Mouse (Mus musculus) neural tube, embryonic 11.5 days (tissue): Measurements from ENCODE around the gene Nanog. TPM values are rescaled to one million over a fixed set of nuclear protein-coding genes. Genes with fewer than 3 reads are reported as not detected.

ENCODE experiments used
- ATAC-seq: fragments of 200-750 bp; cut with Nextera tagmentation; 2 replicates; pipeline ENCODE4 v1.8.0; 2017; ENCODE audit warnings: moderate number of reproducible peaks, mild to moderate bottlenecking, moderate TSS enrichment, moderate library complexity; ENCODE audit not compliant: insufficient read depth, low FRiP score, low TSS enrichment
- DNase-seq: peaks from one replicate; pipeline ENCODE4 v3.0.0-alpha.2; 2015; ENCODE audit warnings: low spot score
- H3K27ac ChIP-seq: fragments of 300-500 bp; sonication (generic); 2 replicates; pipeline ENCODE4 v1.5.1; 2014; ENCODE audit warnings: low read depth, mild to moderate bottlenecking, low read length
- H3K27me3 ChIP-seq: fragments of 300-500 bp; sonication (generic); 2 replicates; pipeline ENCODE4 v1.6.1; 2014; ENCODE audit warnings: mild to moderate bottlenecking, low read length, mixed read lengths; ENCODE audit not compliant: control insufficient read depth, insufficient read depth
- H3K36me3 ChIP-seq: fragments of 300-500 bp; sonication (generic); 2 replicates; pipeline ENCODE4 v1.6.1; 2014; ENCODE audit warnings: mild to moderate bottlenecking, low read length, moderate library complexity, mixed read lengths; ENCODE audit not compliant: control insufficient read depth, insufficient read depth
- H3K4me1 ChIP-seq: fragments of 300-500 bp; sonication (generic); 2 replicates; pipeline ENCODE4 v1.6.1; 2014; ENCODE audit warnings: low read length, mixed read lengths; ENCODE audit not compliant: control insufficient read depth, insufficient read depth
- H3K4me2 ChIP-seq: fragments of 300-500 bp; sonication (generic); 2 replicates; pipeline ENCODE4 v1.6.1; 2014; ENCODE audit warnings: low read depth, mild to moderate bottlenecking, moderate library complexity
- H3K4me3 ChIP-seq: fragments of 300-500 bp; sonication (generic); 2 replicates; pipeline ENCODE4 v1.5.1; 2014; ENCODE audit warnings: low read depth, low read length
- H3K9ac ChIP-seq: fragments of 300-500 bp; sonication (generic); 2 replicates; pipeline ENCODE4 v1.6.1; 2014; ENCODE audit warnings: mild to moderate bottlenecking, low read length
- H3K9me3 ChIP-seq: fragments of 300-500 bp; sonication (generic); 2 replicates; pipeline ENCODE4 v1.6.1; 2016; ENCODE audit warnings: low read length; ENCODE audit not compliant: control insufficient read depth
- WGBS: fragments of 180-500 bp; shearing (Covaris S2); extraction: QIAGEN DNeasy Blood & Tissue Kit; methylation state at CpG from one replicate; pipeline ENCODE4 v1.1.7; 2014; 5-methylcytosine and 5-hydroxymethylcytosine counted together
- polyA plus RNA-seq: library from polyadenylated mRNA; unstranded; fragments of >200 nt; fragmentation: Nextera tagmentation; extraction: Ambion mirVana; gene quantifications from 2 replicates; pipeline ENCODE4 v1.2.1, GENCODE M21; 2014

Nanog gene
- polyA plus RNA-seq, 1 experiment from 2014 or later = not detected

- Histone ChIP-seq H3K36me3 (no peaks in the 10 kb centered on the region), H3K27me3 (peaks cover 12% of the 10 kb centered on the region), H3K27ac (no peak overlapping the region), H3K4me1 (no peaks in the 10 kb centered on the region), H3K9me3 (no peaks in the 10 kb centered on the region), H3K4me2 (peak overlapping the region; percentile 80), H3K9ac (peak overlapping the region; percentile 49), H3K4me3 (peak overlapping the region; percentile 43)
- under 1% methylated on average over 23 of the region's 23 CpGs for whole genome bisulfite sequencing
- DNase-seq (peak; percentile 59), ATAC-seq (no peak)
Observed at GRCm38 (mm10) chr6:122742228-122742899, 35.1 kb downstream of the Nanog start.

- no peak overlapping the region for H3K27ac ChIP-seq
- no peaks in the 10 kb centered on the region for H3K4me1 ChIP-seq
- no peak overlapping the region for H3K4me2 ChIP-seq
- no peaks in the 10 kb centered on the region for H3K36me3 ChIP-seq
- peaks cover 12% of the 10 kb centered on the region for H3K27me3 ChIP-seq
- no peak overlapping the region for H3K4me3 ChIP-seq
- ATAC-seq (no peak), DNase-seq (no peak)
- 16% methylated on average over 11 of the region's 11 CpGs for WGBS
- no peaks in the 10 kb centered on the region for H3K9me3 ChIP-seq
- H3K9ac ChIP-seq = no peak overlapping the region
Observed at GRCm38 (mm10) chr6:122743353-122743752, 36.1 kb downstream of the Nanog start.

- Histone ChIP-seq H3K4me3 (no peak overlapping the region), H3K9ac (no peak overlapping the region), H3K27me3 (peaks cover 12% of the 10 kb centered on the region), H3K4me2 (no peak overlapping the region), H3K9me3 (no peaks in the 10 kb centered on the region), H3K36me3 (no peaks in the 10 kb centered on the region), H3K4me1 (no peaks in the 10 kb centered on the region), H3K27ac (no peak overlapping the region)
- 17% methylated on average over 10 of the region's 10 CpGs for WGBS
- ATAC-seq (no peak), DNase-seq (no peak)
Observed at GRCm38 (mm10) chr6:122744505-122745249, 37.4 kb downstream of the Nanog start.

GRCm38 (mm10) chr6:122750579-122750978, 43.3 kb downstream of the Nanog start:
- 90% methylated on average over 6 of the region's 6 CpGs for WGBS
- DNase-seq (no peak), ATAC-seq (no peak)
- Histone ChIP-seq H3K36me3 (no peaks in the 10 kb centered on the region), H3K27me3 (no peaks in the 10 kb centered on the region), H3K9ac (no peak overlapping the region), H3K9me3 (no peaks in the 10 kb centered on the region), H3K4me2 (no peak overlapping the region), H3K27ac (no peak overlapping the region), H3K4me3 (no peak overlapping the region), H3K4me1 (no peaks in the 10 kb centered on the region)

DNA sequence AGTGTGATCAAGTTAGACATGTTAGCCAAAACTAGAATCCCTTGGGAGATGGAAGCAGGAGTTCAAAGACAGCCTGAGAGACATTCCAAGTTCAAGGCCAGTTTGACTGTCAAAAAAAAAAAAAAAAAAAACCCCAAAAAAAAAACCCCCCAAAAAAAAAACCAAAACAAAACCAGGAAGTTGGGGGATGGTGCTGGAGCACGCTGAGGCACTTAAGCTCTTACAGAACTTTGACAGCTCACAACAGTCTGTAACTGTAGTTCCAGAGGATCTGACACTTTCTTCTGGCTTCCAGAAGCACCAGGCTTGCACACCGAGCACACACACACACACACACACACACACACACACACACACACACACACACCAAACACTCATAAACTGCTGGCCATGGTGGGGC, 48.6 kb downstream of the Nanog start:
- no peak overlapping the region for H3K9ac ChIP-seq
- WGBS = 68% methylated on average over 2 of the region's 2 CpGs

DNA sequence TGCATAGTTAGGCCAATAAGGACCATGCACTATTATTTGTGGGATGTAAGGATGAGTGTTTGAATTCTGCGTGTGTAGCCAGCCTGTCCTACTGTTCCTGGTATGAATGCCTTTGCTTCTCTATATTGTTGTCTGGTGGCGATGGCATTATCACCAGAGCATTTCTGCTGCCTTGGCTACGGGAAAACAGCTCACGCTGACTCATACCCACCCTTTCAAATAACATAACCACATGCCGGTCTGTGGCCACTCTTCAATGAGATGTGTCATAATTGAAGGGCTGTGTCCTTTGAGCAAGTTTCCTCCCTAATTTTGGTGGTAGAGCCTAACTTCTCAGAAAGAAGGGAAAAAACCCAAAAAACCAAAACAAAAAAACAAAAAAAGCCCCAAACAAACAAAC, 51.4 kb downstream of the Nanog start:
- H3K27me3 ChIP-seq = no peaks in the 10 kb centered on the region
- no peaks in the 10 kb centered on the region for H3K4me1 ChIP-seq
- H3K27ac ChIP-seq = no peak overlapping the region
- ATAC-seq (no peak; the same call in 1 of the 2 replicates), DNase-seq (no peak)
- no peak overlapping the region for H3K4me2 ChIP-seq
- 88% methylated on average over 5 of the region's 5 CpGs for WGBS
- H3K9me3 ChIP-seq = no peaks in the 10 kb centered on the region
- H3K4me3 ChIP-seq = no peak overlapping the region
- H3K36me3 ChIP-seq = no peaks in the 10 kb centered on the region
- H3K9ac ChIP-seq = no peak overlapping the region

More for the DNA sequence above, 48.6 kb downstream of the Nanog start:
- H3K27me3 ChIP-seq = no peaks in the 10 kb centered on the region
- no peaks in the 10 kb centered on the region for H3K36me3 ChIP-seq
- H3K27ac ChIP-seq = no peak overlapping the region
- no peak overlapping the region for H3K4me3 ChIP-seq
- H3K4me1 ChIP-seq = no peaks in the 10 kb centered on the region
- H3K9me3 ChIP-seq = no peaks in the 10 kb centered on the region
- DNase-seq (no peak), ATAC-seq (no peak)
- no peak overlapping the region for H3K4me2 ChIP-seq

DNA sequence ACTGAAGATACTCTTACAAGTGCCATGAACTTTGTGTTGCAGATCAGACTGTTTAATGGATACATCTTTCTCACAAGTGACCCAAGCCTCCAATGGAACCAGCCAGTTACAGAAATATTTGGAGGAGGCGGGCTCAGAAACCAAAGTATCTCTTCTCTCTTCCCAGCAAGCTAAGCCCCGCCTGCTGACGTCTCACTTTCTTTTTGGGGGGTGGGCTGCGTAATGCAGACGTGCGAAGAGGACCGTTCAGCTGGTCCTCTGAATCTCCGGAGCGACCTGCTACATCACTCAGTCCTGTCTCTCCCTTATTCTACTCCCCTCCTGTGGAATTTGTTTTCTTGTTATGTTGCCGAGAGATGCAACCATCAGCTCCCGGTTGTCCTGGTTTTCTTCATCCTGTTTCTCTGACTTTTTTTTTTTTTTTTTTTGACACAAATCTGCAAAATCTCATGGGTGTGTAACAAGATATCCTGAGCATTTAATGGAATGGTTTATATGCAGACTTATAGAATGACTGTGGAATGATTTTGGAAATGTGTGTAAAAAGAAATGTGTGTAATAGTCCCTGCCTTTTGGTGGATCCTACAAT, 53.8 kb downstream of the Nanog start:
- no peak overlapping the region for H3K9ac ChIP-seq
- peak overlapping the region; percentile 25; the same call in 1 of the 2 replicates for H3K4me3 ChIP-seq
- DNase-seq (peak; percentile 84), ATAC-seq (no peak)
- under 1% methylated on average over 11 of the region's 11 CpGs for WGBS
- H3K36me3 ChIP-seq = no peaks in the 10 kb centered on the region
- H3K27me3 ChIP-seq = no peaks in the 10 kb centered on the region
- H3K4me1 ChIP-seq = no peaks in the 10 kb centered on the region; the same call in 1 of the 2 replicates
- H3K9me3 ChIP-seq = no peaks in the 10 kb centered on the region
- peak overlapping the region; percentile 43 for H3K4me2 ChIP-seq
- H3K27ac ChIP-seq = no peak overlapping the region

DNA sequence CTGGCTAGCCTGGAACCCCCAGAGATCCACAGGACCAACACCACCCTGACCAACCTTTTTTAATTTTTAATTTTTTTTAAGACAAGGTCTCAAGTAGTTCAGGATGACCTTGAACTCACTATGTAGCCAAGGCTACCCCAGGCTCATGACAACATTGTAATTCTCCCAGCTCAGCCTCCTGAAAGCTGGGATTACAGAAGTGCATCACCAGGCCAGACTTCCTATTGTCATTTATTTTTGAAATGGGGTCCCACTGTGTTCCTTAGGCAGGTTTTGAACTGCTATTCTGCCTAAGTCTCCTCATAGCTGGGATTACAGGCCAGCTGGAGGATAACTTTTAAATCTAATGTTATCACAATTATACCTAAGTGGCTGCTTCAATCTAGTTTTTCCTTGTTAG, 54.6 kb downstream of the Nanog start:
- H3K4me1 ChIP-seq = no peaks in the 10 kb centered on the region; the same call in 1 of the 2 replicates
- ATAC-seq = no peak
- H3K4me3 ChIP-seq = no peak overlapping the region
- DNase-seq = no peak
- no peak overlapping the region for H3K27ac ChIP-seq
- H3K27me3 ChIP-seq = no peaks in the 10 kb centered on the region
- H3K9ac ChIP-seq = no peak overlapping the region
- H3K9me3 ChIP-seq = no peaks in the 10 kb centered on the region
- H3K36me3 ChIP-seq = no peaks in the 10 kb centered on the region
- H3K4me2 ChIP-seq = no peak overlapping the region
